Mouse (Mus musculus) limb, embryonic 14.5 days (tissue): ENCODE data around the gene Nipbl. TPM values are rescaled to one million over a fixed set of nuclear protein-coding genes. Genes with fewer than 3 reads are reported as not detected.

Experiments
- ATAC-seq: fragments of 200-750 bp; cut with Nextera tagmentation; 2 replicates; pipeline ENCODE4 v1.8.0; 2017; ENCODE audit warnings: low read depth, moderate number of reproducible peaks, moderate TSS enrichment; ENCODE audit not compliant: low FRiP score
- DNase-seq: peaks from one replicate; pipeline ENCODE4 v3.0.0-alpha.2; 2015; ENCODE audit warnings: low spot score
- H3K27ac ChIP-seq: fragments of 300-500 bp; sonication (generic); replicated peaks from 2 replicates; pipeline ENCODE4 v1.5.1; 2014; ENCODE audit warnings: low read depth, mild to moderate bottlenecking, low read length, moderate library complexity, mixed read lengths
- H3K27me3 ChIP-seq: fragments of 300-500 bp; sonication (generic); 2 replicates; pipeline ENCODE4 v1.6.1; 2014; ENCODE audit warnings: low read length, mixed read lengths; ENCODE audit not compliant: control insufficient read depth, insufficient read depth
- H3K36me3 ChIP-seq: fragments of 300-500 bp; sonication (generic); 2 replicates; pipeline ENCODE4 v1.6.1; 2014; ENCODE audit warnings: mild to moderate bottlenecking, low read length, moderate library complexity, mixed read lengths; ENCODE audit not compliant: control insufficient read depth, insufficient read depth
- H3K4me1 ChIP-seq: fragments of 300-500 bp; sonication (generic); 2 replicates; pipeline ENCODE4 v1.6.1; 2014; ENCODE audit warnings: antibody characterized with exemption, low read length, mixed read lengths; ENCODE audit not compliant: control insufficient read depth, insufficient read depth
- H3K4me2 ChIP-seq: fragments of 300-500 bp; sonication (generic); replicated peaks from 2 replicates; pipeline ENCODE4 v1.6.1; 2014; ENCODE audit warnings: low read depth, mild to moderate bottlenecking, low read length, moderate library complexity; ENCODE audit not compliant: severe bottlenecking
- H3K4me3 ChIP-seq: fragments of 300-500 bp; sonication (generic); replicated peaks from 2 replicates; pipeline ENCODE4 v1.5.1; 2014; ENCODE audit warnings: low read length
- H3K9ac ChIP-seq: fragments of 300-500 bp; sonication (generic); 2 replicates; pipeline ENCODE4 v1.6.1; 2014; ENCODE audit warnings: mild to moderate bottlenecking, low read depth, low read length, moderate library complexity; ENCODE audit not compliant: severe bottlenecking
- H3K9me3 ChIP-seq: fragments of 300-500 bp; sonication (generic); 2 replicates; pipeline ENCODE4 v1.6.1; 2016; ENCODE audit warnings: low read length; ENCODE audit not compliant: control insufficient read depth
- POLR2A ChIP-seq: fragments of 200-500 bp; IDR thresholded peaks from 2 replicates; pipeline ENCODE4 v1.8.0; 2012; ENCODE audit warnings: inconsistent platforms, mild to moderate bottlenecking, moderate library complexity, borderline replicate concordance; ENCODE audit not compliant: insufficient read depth, insufficient read length; ENCODE audit errors: extremely low read depth
- WGBS: fragments of 180-500 bp; shearing (Covaris S2); extraction: QIAGEN DNeasy Blood & Tissue Kit; methylation state at CpG from one replicate; pipeline ENCODE4 v1.1.7; 2014; 5-methylcytosine and 5-hydroxymethylcytosine counted together
- polyA plus RNA-seq, 2 experiments: library from polyadenylated mRNA; depleted of rRNA in 1 of 2; stranded (reverse) in 1 of 2; unstranded in 1 of 2; fragments of >200 nt; fragmentation: Nextera tagmentation in 1 of 2; extraction: Ambion mirVana in 1 of 2; gene quantifications; 2 replicates each; pipeline versions ENCODE4 v1.2.1 to v1.2.3; 2012 to 2014

The Nipbl gene
- polyA plus RNA-seq, 2 experiments = 17.6 to 23.4 TPM

DNA sequence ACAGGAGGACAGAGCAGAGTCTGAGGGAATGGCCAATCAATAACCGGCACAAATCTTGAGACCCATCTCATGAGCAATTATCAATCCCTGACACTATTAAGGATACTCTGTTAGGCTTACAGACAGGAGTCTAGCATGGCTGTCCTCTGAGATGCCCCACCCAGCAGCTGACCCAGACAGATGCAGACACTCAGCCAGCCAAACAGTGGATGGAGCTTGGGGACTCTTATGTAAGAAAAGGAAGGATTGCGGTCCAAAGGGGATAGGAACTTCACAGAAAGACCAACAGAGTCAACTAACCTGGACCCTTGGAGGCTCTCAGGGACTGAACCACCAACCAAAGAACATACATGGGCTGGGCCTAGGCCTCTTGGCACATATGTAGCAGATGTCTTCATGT is 42.7 kb downstream of the Nipbl start:
- no peaks in the 10 kb centered on the region for H3K36me3 ChIP-seq
- DNase-seq (no peak), ATAC-seq (no peak)
- H3K27me3 ChIP-seq = no peaks in the 10 kb centered on the region
- TF ChIP-seq POLR2A = no peak
- 96% methylated on average over 2 of the region's 2 CpGs for WGBS
- no peaks in the 10 kb centered on the region for H3K4me1 ChIP-seq
- no peak overlapping the region for H3K9ac ChIP-seq
- no peak overlapping the region for H3K4me2 ChIP-seq
- H3K4me3 ChIP-seq = no peak overlapping the region
- H3K27ac ChIP-seq = no peak overlapping the region
- no peaks in the 10 kb centered on the region for H3K9me3 ChIP-seq

DNA sequence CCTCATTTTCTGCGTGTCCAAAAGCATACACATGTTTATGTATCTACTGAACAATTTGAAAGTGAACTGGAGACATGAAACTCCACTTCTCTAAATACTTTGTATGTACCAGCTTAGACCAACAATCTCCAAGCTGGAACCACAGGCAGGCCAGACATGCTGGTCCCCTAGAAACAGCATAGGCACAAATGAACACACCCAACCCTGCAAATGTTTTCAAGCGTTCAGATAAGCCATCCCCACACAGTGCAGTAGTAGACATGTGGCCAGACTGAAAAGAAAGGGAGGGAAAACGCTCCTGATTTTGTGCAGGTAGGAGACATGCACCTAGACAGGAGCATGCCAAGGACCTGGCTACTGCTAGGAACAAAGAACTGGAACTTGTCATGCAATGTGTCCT is 52.5 kb downstream of the Nipbl start:
- Histone ChIP-seq H3K27me3 (no peaks in the 10 kb centered on the region), H3K4me3 (no peak overlapping the region), H3K4me1 (no peaks in the 10 kb centered on the region), H3K4me2 (no peak overlapping the region), H3K9ac (no peak overlapping the region), H3K9me3 (no peaks in the 10 kb centered on the region), H3K36me3 (no peaks in the 10 kb centered on the region), H3K27ac (no peak overlapping the region)
- TF ChIP-seq POLR2A = no peak
- 81% methylated on average over 3 of the region's 3 CpGs for WGBS
- DNase-seq (no peak), ATAC-seq (no peak)

DNA sequence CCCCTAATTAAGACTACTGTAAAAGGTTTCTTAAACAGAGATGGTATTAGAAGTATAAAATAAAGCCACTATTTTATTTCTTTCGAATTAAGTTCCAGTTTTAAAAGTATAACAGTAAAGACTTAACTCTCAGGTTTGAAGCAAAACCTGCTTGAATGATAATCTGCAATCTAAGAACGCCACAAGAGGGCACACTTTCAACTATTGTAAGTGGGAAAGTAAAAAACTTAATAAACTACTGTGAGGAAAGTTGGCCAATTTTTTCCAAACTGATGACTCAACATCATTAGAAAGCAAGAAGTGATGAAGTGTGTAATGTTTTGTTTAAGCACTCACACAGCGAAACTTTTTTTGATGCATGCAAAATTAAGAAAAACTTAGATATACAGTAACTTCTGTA is 62.0 kb downstream of the Nipbl start:
- Histone ChIP-seq H3K27ac (no peak overlapping the region), H3K36me3 (no peaks in the 10 kb centered on the region), H3K9ac (no peak overlapping the region), H3K4me2 (no peak overlapping the region), H3K9me3 (no peaks in the 10 kb centered on the region), H3K4me3 (no peak overlapping the region), H3K27me3 (no peaks in the 10 kb centered on the region), H3K4me1 (no peaks in the 10 kb centered on the region)
- WGBS = 66% methylated on average over 3 of the region's 3 CpGs
- DNase-seq (peak; percentile 74), ATAC-seq (no peak)
- TF ChIP-seq POLR2A = no peak

DNA sequence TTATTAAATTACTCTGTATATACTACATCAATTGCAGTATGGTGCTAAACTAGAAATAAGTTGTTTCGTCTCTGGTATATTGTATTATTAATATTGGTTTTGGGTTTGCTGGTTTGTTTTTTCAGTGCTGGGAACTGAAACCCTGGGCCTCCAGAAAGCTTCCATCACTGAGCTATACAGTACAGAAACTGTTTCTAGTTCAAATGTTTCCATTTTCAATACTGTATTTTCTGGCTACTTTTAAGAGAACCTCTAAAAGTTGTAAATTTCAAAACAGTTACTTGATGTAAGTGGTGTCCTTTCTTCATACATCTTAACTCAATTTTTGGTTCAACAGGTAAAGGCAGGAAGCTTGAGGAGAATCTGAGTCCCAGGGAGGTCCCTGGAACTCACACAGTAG is 68.6 kb downstream of the Nipbl start:
- no peak for DNase-seq
- H3K9me3 ChIP-seq = no peaks in the 10 kb centered on the region
- 87% methylated on average over 1 of the region's 1 CpGs for WGBS

DNA sequence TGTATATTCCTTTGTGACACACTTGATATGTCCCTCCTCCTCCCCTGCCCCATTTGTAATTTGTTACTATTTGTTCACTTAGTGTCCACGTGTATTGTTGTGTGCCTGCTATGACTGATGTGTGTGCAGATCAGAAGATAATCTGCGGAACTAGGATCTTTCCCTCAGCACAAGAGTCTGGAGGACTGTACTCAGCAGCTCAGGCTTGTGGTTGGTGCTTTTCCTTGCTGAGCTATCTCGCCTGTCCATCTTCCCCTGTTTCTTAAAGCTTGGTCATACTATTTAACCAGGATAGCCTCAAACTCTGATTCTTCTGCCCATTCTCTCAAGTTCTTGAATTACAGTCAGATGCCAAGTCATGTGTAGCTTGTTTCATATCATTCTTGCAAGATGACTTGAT is 69.5 kb downstream of the Nipbl start:
- 82% methylated on average over 3 of the region's 3 CpGs for WGBS
- H3K27ac ChIP-seq = no peak overlapping the region
- no peak overlapping the region for H3K4me2 ChIP-seq
- H3K9ac ChIP-seq = no peak overlapping the region
- H3K9me3 ChIP-seq = no peaks in the 10 kb centered on the region
- ATAC-seq (no peak), DNase-seq (no peak)
- no peak for TF ChIP-seq POLR2A
- H3K36me3 ChIP-seq = peaks cover 18% of the 10 kb centered on the region
- H3K27me3 ChIP-seq = no peaks in the 10 kb centered on the region
- no peaks in the 10 kb centered on the region for H3K4me1 ChIP-seq
- H3K4me3 ChIP-seq = no peak overlapping the region

More for the DNA sequence above, 68.6 kb downstream of the Nipbl start:
- Histone ChIP-seq H3K27ac (no peak overlapping the region), H3K4me2 (no peak overlapping the region), H3K36me3 (peaks cover 13% of the 10 kb centered on the region), H3K27me3 (no peaks in the 10 kb centered on the region), H3K9ac (no peak overlapping the region), H3K4me3 (no peak overlapping the region), H3K4me1 (no peaks in the 10 kb centered on the region)
- no peak for ATAC-seq
- TF ChIP-seq POLR2A = no peak
